Mouse (Mus musculus): ENCODE measurements around the gene Btbd35f1.
"Not testable (repeated sequence)": the region's sequence is repeated elsewhere in the genome, so short reads cannot be mapped to it uniquely, and the experiment has no call there.

The Btbd35f1 gene

GRCm38 (mm10) chrX:32559755-32560154, at the start of gene Btbd35f1:
Btbd35f1 (plus strand) TSS chrX:32560055.
- not testable (repeated sequence) for DNase-seq (ENCODE audit: low spot score in 2 of 2)

- DNase-seq (ENCODE audit: low spot score in 2 of 2), result not testable (repeated sequence)
These were observed 31.2 kb downstream of the Btbd35f1 start for GRCm38 (mm10) chrX:32590878-32591542.

GRCm38 (mm10) chrX:32601008-32601407, 41.2 kb downstream of the Btbd35f1 start:
- not testable (repeated sequence) for DNase-seq (ENCODE audit: low spot score in 2 of 2)

GRCm38 (mm10) chrX:32601425-32601824, 41.6 kb downstream of the Btbd35f1 start:
- DNase-seq (ENCODE audit: low spot score in 2 of 2), result not testable (repeated sequence)

Data from left cerebral cortex, adult 9 months (tissue).